Mouse (Mus musculus): ENCODE data around the gene Ldb2.

- no peak for TF ChIP-seq POLR2A (IDR thresholded peaks at IDR 0.05; ENCODE audit: low read depth, low read length)
- TF ChIP-seq CTCF (IDR thresholded peaks at IDR 0.05; ENCODE audit: extremely low read depth, insufficient read length, insufficient replicate concordance, low read depth, low read length) = no peak
These were observed 247.4 kb downstream of the Ldb2 start for GRCm38 (mm10) chr5:44552121-44552520.
